Mouse (Mus musculus) lung, postnatal 10 days (tissue): ENCODE results near the gene 4930469K13Rik.

Experiments
- DNase-seq: peaks from one replicate; pipeline ENCODE4 v3.0.0; 2021

4930469K13Rik gene

GRCm38 (mm10) chr11:33932386-33933111 is 165.8 kb downstream of the 4930469K13Rik start:
- no peak for DNase-seq

- peak; percentile 58 for DNase-seq
These were observed 166.4 kb downstream of the 4930469K13Rik start for GRCm38 (mm10) chr11:33931836-33932385.

DNA sequence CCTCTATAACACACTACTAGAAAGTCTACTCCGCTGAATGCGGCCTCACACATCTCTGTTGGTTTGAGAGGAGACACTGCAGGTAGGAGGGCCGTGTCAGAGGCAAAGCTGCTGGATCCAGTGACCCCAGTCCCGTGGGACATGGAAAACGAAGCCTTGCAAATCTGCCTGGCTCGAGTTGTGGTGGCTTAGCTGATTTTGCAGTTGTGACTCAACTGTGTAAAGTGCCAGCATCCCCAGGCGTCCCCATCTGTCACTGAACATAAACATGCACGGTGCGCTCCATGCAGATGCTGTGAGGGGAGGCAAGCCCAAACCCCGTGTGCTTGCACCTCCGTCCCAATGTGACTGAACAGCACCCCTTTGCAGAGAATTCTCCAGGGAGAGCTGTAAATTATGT is 168.9 kb downstream of the 4930469K13Rik start:
- no peak for DNase-seq

DNA sequence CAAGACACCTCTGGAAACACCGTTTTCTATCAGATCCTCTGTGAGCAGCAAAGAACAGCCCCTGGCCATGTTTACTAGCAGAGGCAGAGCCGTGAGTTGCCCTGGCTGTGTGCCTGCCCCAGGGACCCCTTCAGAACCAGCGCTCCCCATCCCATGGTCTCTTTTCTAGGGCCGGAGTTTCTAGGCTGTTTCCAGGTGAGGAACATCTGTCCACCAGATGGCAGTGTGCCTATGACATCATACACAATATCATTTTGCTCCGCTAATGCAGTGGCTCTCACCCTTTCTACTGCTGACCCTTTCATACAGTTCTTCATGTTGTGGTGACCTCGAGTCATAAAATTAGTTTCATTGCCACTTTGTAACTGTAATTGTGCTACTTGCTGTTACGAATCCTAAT is 169.7 kb downstream of the 4930469K13Rik start:
- DNase-seq: peak; percentile 56

- DNase-seq: peak; percentile 24
These were observed 170.5 kb downstream of the 4930469K13Rik start for GRCm38 (mm10) chr11:33927836-33928235.

- DNase-seq: no peak
These were observed 171.0 kb downstream of the 4930469K13Rik start for GRCm38 (mm10) chr11:33927321-33927720.

GRCm38 (mm10) chr11:33926551-33926950 is 171.8 kb downstream of the 4930469K13Rik start:
- DNase-seq: no peak

DNA sequence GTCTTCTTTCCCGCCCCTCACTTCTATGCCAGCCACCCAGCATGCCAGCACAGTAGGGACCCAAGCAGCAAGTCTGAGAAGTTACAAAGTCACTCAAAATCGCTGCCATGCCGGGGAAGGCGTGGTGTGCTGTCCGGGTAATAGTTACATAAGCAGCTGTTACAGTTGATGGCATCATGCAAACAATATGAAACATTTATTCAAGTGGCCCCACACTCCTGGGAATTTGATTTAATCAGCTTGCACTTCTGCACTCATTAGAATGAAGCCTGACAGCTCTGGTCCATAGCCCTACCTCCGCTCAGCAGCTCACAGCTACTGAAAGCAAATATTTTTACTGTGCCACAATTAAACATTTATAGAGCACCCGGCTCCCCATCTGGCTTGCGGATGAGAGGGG is 172.6 kb downstream of the 4930469K13Rik start:
- DNase-seq: no peak
